Mouse (Mus musculus) ES-CJ7 (cell line): Measurements from ENCODE around the gene Cmbl.
A peak's percentile ranks its signal among the peaks of the same experiment; 100 is the strongest.

Experiments
- DNase-seq: peaks from one replicate; pipeline ENCODE4 v3.0.0; 2011; ENCODE audit warnings: low read depth, low spot score

Cmbl gene

GRCm38 (mm10) chr15:31583304-31584085 lies 18.3 kb downstream of the Cmbl start:
- no peak for DNase-seq

GRCm38 (mm10) chr15:31585238-31585637 lies 20.0 kb downstream of the Cmbl start:
- DNase-seq, result no peak

GRCm38 (mm10) chr15:31586088-31586487 lies 20.9 kb downstream of the Cmbl start:
- DNase-seq, result no peak

- peak; percentile 80 for DNase-seq
Observed at GRCm38 (mm10) chr15:31586519-31586918, 21.3 kb downstream of the Cmbl start.

- no peak for DNase-seq
Observed at GRCm38 (mm10) chr15:31587789-31588188, 22.6 kb downstream of the Cmbl start.

GRCm38 (mm10) chr15:31588989-31589640 lies 23.9 kb downstream of the Cmbl start:
- no peak for DNase-seq

GRCm38 (mm10) chr15:31590176-31590575 lies 25.0 kb downstream of the Cmbl start:
- DNase-seq, result no peak

- DNase-seq, result no peak
Observed at GRCm38 (mm10) chr15:31592531-31592930, 27.3 kb downstream of the Cmbl start.

GRCm38 (mm10) chr15:31594260-31594659 lies 29.1 kb downstream of the Cmbl start:
- no peak for DNase-seq

GRCm38 (mm10) chr15:31595651-31596050 lies 30.5 kb downstream of the Cmbl start:
- no peak for DNase-seq

- DNase-seq, result no peak
Observed at GRCm38 (mm10) chr15:31599834-31600233, 34.6 kb downstream of the Cmbl start.

GRCm38 (mm10) chr15:31601279-31601645 lies 36.1 kb downstream of the Cmbl start:
- no peak for DNase-seq

- DNase-seq, result peak; percentile 99
Observed at GRCm38 (mm10) chr15:31601646-31602374, 36.6 kb downstream of the Cmbl start, which contains the start of the genes Cct5 and Fam173b. TSS of gene Cct5 (minus strand) at chr15:31601804. TSS of gene Fam173b (plus strand) at chr15:31601852.

GRCm38 (mm10) chr15:31602426-31602825 lies 37.2 kb downstream of the Cmbl start:
- DNase-seq, result no peak

GRCm38 (mm10) chr15:31603113-31603512 lies 37.9 kb downstream of the Cmbl start:
- DNase-seq, result peak; percentile 37

GRCm38 (mm10) chr15:31606821-31607220 lies 41.6 kb downstream of the Cmbl start:
- no peak for DNase-seq

- DNase-seq, result no peak
Observed at GRCm38 (mm10) chr15:31611027-31611426, 45.8 kb downstream of the Cmbl start.

GRCm38 (mm10) chr15:31611976-31612375 lies 46.8 kb downstream of the Cmbl start:
- no peak for DNase-seq

- DNase-seq, result no peak
Observed at GRCm38 (mm10) chr15:31613826-31614453, 48.8 kb downstream of the Cmbl start.

GRCm38 (mm10) chr15:31614666-31615065 lies 49.5 kb downstream of the Cmbl start:
- DNase-seq, result no peak

- no peak for DNase-seq
Observed at GRCm38 (mm10) chr15:31617261-31617660, 52.1 kb downstream of the Cmbl start.

GRCm38 (mm10) chr15:31619521-31619920 lies 54.3 kb downstream of the Cmbl start:
- DNase-seq, result no peak
